Mouse (Mus musculus): ENCODE results near the gene Hist1h4d. TPM values are rescaled to one million over a fixed set of nuclear protein-coding genes. Genes with fewer than 3 reads are reported as not detected.

Hist1h4d gene
- total RNA-seq, 1 experiment from 2014 or later = 92.3 TPM

DNA sequence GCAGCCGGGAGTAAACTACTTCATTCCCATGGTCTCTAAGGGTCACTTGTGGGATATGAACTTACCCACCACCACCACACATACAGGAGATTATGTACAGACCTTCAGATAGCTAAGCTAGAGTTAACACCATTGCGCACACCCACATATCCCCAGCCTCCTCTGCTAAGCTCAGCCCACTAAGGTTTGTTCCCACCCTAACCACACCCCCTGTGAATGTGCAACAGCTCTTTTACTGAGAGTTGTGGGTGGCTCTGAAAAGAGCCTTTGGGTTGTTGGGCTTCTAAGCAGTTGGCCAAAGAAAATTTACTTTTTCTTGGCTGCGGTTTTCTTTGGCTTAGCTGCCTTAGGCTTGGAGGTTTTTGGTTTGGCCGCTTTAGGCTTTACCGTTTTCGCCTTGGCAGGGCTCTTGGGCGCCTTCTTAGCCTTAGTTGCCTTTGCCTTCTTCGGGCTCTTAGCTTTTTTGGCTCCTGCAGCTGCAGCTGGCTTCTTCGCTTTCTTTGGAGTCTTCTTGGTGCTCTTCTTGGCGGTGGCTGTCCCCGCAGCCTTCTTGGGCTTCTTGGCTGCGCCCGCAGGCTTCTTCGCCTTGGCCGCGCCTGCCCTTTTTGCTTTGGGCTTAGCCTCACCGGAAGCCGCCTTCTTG is 40.3 kb downstream of the Hist1h4d start:
- peak; percentile 61 for ATAC-seq (ENCODE audit: extremely low read depth, insufficient number of reproducible peaks, low FRiP score, poor library complexity, severe bottlenecking)

DNA sequence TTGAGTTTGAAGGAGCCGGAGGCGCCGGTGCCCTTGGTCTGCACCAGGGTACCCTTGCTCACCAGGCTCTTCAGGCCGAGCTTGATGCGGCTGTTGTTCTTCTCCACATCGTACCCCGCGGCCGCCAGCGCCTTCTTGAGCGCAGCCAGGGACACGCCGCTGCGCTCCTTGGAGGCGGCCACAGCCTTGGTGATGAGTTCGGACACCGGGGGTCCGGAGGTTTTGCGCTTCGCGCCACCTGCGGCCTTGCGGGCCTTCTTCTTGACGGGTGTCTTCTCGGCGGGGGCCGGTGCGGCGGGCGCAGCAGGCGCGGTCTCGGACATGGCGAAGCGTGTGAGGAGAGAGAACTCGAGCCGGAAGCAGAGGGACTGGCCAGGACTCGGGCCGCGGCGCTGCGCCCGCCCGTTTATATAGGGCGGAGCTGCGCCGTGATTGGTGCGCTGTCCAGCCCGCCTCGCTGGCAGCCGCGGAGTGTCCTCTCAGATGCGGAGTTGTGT is 40.8 kb downstream of the Hist1h4d start, which contains the start of gene Hist1h1e:
Hist1h1e (minus strand) TSS at position 384 of the 497 bp plus-strand sequence.
- peak; percentile 69 for ATAC-seq (ENCODE audit: extremely low read depth, insufficient number of reproducible peaks, low FRiP score, poor library complexity, severe bottlenecking)

DNA sequence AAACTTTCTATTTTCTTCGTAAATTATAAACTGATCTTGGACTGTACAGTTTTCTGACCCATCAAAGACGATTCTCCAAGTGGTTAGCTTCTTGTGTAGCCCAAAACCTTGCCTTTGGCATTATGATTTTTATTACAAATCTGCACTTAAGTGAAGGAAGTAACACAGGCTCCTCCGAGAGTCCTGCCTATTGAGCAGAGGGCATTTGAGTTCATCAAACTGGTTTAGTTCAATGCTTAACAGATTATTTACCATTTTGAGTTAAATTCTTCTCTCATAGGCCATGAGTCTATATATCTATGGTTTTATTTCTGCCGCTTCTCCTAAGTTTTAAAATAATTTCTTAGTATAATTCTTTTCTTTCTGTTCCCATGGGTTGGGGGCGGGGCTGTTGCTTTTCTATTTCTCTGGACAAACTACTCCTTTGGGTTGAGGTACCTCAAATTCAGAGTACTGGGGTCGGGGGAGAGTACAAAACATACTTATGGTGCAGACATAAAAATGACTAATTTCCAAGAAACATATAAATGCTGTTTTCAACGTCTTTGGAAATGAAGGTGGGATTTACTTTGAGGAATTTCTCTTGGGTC is 41.6 kb downstream of the Hist1h4d start:
- ATAC-seq (ENCODE audit: extremely low read depth, insufficient number of reproducible peaks, low FRiP score, poor library complexity, severe bottlenecking) = no peak

DNA sequence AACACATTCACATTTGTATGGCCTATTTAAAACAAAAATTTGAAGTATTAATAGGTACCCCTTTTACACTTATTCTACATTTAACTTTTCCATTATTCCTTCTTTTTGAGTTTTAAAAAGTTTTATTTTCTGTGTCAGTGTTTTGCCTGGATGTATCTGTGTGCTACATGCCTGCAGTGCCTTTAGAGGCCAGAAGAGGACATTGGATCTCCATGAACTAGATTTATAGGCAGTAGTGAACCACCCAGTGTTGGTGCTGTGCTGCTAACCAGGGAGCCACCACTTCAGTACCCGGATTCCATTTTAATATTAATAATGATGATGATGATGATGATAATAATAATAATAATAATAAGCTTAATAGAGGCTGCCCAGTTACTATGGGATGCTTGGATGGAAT is 49.3 kb downstream of the Hist1h4d start:
- peak; percentile 61; the same call in 1 of the 2 replicates for ATAC-seq (ENCODE audit: extremely low read depth, insufficient number of reproducible peaks, low FRiP score, poor library complexity, severe bottlenecking)

Other genes with a start within 250 kb of the Hist1h4d start
- gene Zfp322a, start 212.4 kb upstream of the Hist1h4d start, total RNA-seq (2017) = 34.4 and 34.6 TPM in 2 replicates
- gene Abt1, start 157.7 kb upstream of the Hist1h4d start, total RNA-seq (2017) = 10.2 and 12.6 TPM in 2 replicates
- not detected in 2 replicates for gene Btn1a1, start 115.7 kb upstream of the Hist1h4d start, total RNA-seq (2017)
- 0.25 and 0.58 TPM in 2 replicates for gene Btn2a2, start 92.7 kb upstream of the Hist1h4d start, total RNA-seq (2017)
- gene Hist1h4h, start 50.5 kb upstream of the Hist1h4d start, total RNA-seq (2017) = 161 and 193 TPM in 2 replicates
- 3.5 and 5.0 TPM in 2 replicates for gene Hist1h2af, start 47.7 kb upstream of the Hist1h4d start, total RNA-seq (2017)
- not detected in 2 replicates for gene Hist1h3g, start 46.2 kb upstream of the Hist1h4d start, total RNA-seq (2017)
- gene Hist1h2bh, start 38.2 kb upstream of the Hist1h4d start, total RNA-seq (2017) = 5.8 and 6.4 TPM in 2 replicates
- 21.9 and 24.1 TPM in 2 replicates for gene Hist1h3f, start 37.5 kb upstream of the Hist1h4d start, total RNA-seq (2017)
- 15.2 and 27.6 TPM in 2 replicates for gene Hist1h4f, start 29.9 kb upstream of the Hist1h4d start, total RNA-seq (2017)
- gene Hist1h1d, start 28.3 kb upstream of the Hist1h4d start, total RNA-seq (2017) = 28.5 and 28.7 TPM in 2 replicates
- gene Hist1h3e, start 19.2 kb upstream of the Hist1h4d start, total RNA-seq (2017) = 50.8 and 54.4 TPM in 2 replicates
- 13.6 and 18.3 TPM in 2 replicates for gene Hist1h2ae, start 10.4 kb upstream of the Hist1h4d start, total RNA-seq (2017)
- gene Hist1h2bg, start 10.2 kb upstream of the Hist1h4d start, total RNA-seq (2017) = 97.4 and 145 TPM in 2 replicates
- gene Hist1h2bf, start 7.4 kb upstream of the Hist1h4d start, total RNA-seq (2017) = 32.7 and 52.5 TPM in 2 replicates
- 33.4 and 78.8 TPM in 2 replicates for gene Hist1h2ad, start 7.2 kb upstream of the Hist1h4d start, total RNA-seq (2017)
- gene Hist1h3d, start 5.8 kb upstream of the Hist1h4d start, total RNA-seq (2017) = 12.9 and 13.3 TPM in 2 replicates
- 83.4 and 97.3 TPM in 2 replicates for gene Hist1h2be, start 39.5 kb downstream of the Hist1h4d start, total RNA-seq (2017)
- gene Hist1h1e, start 41.0 kb downstream of the Hist1h4d start, total RNA-seq (2017) = 201 and 211 TPM in 2 replicates
- 18.7 and 20.1 TPM in 2 replicates for gene Hist1h2ac, start 102.3 kb downstream of the Hist1h4d start, total RNA-seq (2017)
- 139 and 146 TPM in 2 replicates for gene Hist1h2bc, start 102.6 kb downstream of the Hist1h4d start, total RNA-seq (2017)
- gene Hist1h1t, start 114.2 kb downstream of the Hist1h4d start, total RNA-seq (2017) = 2.2 TPM in 1 of 2 replicates, not detected in the other
- gene Hist1h4c, start 116.9 kb downstream of the Hist1h4d start, total RNA-seq (2017) = 116 and 135 TPM in 2 replicates
- 4.8 and 5.0 TPM in 2 replicates for gene Hfe, start 129.3 kb downstream of the Hist1h4d start, total RNA-seq (2017)
- 712 and 764 TPM in 2 replicates for gene Hist1h1c, start 157.2 kb downstream of the Hist1h4d start, total RNA-seq (2017)
- gene Hist1h3c, start 164.0 kb downstream of the Hist1h4d start, total RNA-seq (2017) = 4.8 TPM in 1 of 2 replicates, not detected in the other
- 77.7 and 104 TPM in 2 replicates for gene Hist1h2bb, start 165.1 kb downstream of the Hist1h4d start, total RNA-seq (2017)
- gene Hist1h2ab, start 169.5 kb downstream of the Hist1h4d start, total RNA-seq (2017) = 24.9 and 28.2 TPM in 2 replicates
- 1.2 TPM in 1 of 2 replicates, not detected in the other for gene Hist1h3b, start 170.7 kb downstream of the Hist1h4d start, total RNA-seq (2017)
- 9.3 and 36.7 TPM in 2 replicates for gene Hist1h4b, start 175.4 kb downstream of the Hist1h4d start, total RNA-seq (2017)
- 30.0 and 55.5 TPM in 2 replicates for gene Hist1h4a, start 179.6 kb downstream of the Hist1h4d start, total RNA-seq (2017)
- 38.6 and 45.9 TPM in 2 replicates for gene Hist1h3a, start 180.8 kb downstream of the Hist1h4d start, total RNA-seq (2017)
- gene Hist1h1a, start 182.1 kb downstream of the Hist1h4d start, total RNA-seq (2017) = 74.8 and 84.1 TPM in 2 replicates
- gene Trim38, start 188.3 kb downstream of the Hist1h4d start, total RNA-seq (2017) = not detected in 2 replicates
- not detected in 2 replicates for gene Slc17a2, start 225.4 kb downstream of the Hist1h4d start, total RNA-seq (2017)

Measured in neutrophil, adult 5-6 weeks (primary cell).